Mouse (Mus musculus) kidney, adult 2 months (tissue): ENCODE results near the gene Ceacam19. TPM values are rescaled to one million over a fixed set of nuclear protein-coding genes. Genes with fewer than 3 reads are reported as not detected.

ENCODE experiments used
- DNase-seq: peaks from one replicate; pipeline ENCODE4 v3.0.0; 2021
- H3K27ac ChIP-seq: fragments of 200-500 bp; 2 replicates; pipeline ENCODE4 v1.5.1; 2012; ENCODE audit warnings: low read depth, low read length, control low read depth, inconsistent platforms; ENCODE audit not compliant: insufficient read depth
- H3K27me3 ChIP-seq: fragments of 200-500 bp; replicated peaks from 2 replicates; pipeline ENCODE4 v1.6.1; 2012; ENCODE audit warnings: mild to moderate bottlenecking, moderate library complexity, low read length, inconsistent platforms; ENCODE audit not compliant: control insufficient read depth, insufficient read depth
- H3K36me3 ChIP-seq: fragments of 200-500 bp; 2 replicates; pipeline ENCODE4 v1.6.1; 2012; ENCODE audit warnings: mild to moderate bottlenecking, moderate library complexity, low read length, inconsistent platforms; ENCODE audit not compliant: control insufficient read depth, insufficient read depth
- H3K4me1 ChIP-seq: fragments of 200-500 bp; 2 replicates; pipeline ENCODE4 v1.6.1; 2011; ENCODE audit warnings: low read length; ENCODE audit not compliant: control insufficient read depth, insufficient read depth
- H3K4me3 ChIP-seq: fragments of 200-500 bp; 2 replicates; pipeline ENCODE4 v1.5.1; 2011; ENCODE audit warnings: mild to moderate bottlenecking, low read depth, low read length, control low read depth; ENCODE audit not compliant: insufficient read depth
- CTCF ChIP-seq: fragments of 200-500 bp; conservative IDR thresholded peaks from 2 replicates; pipeline ENCODE4 v1.5.1; 2011; ENCODE audit warnings: low read depth, mild to moderate bottlenecking, control low read depth, low read length, moderate library complexity, mixed read lengths; ENCODE audit not compliant: insufficient read depth, insufficient read length
- POLR2A ChIP-seq: fragments of 200-500 bp; IDR thresholded peaks from one replicate; pipeline ENCODE4 v1.6.1; 2011; ENCODE audit warnings: low read depth, low read length, control low read depth
- WGBS: fragments of 180-500 bp; shearing (Covaris S2); methylation state at CpG from one replicate; pipeline ENCODE4 v1.1.7; 2018; 5-methylcytosine and 5-hydroxymethylcytosine counted together
- polyA plus RNA-seq: library from polyadenylated mRNA; depleted of rRNA; stranded (reverse); fragments of >200 nt; gene quantifications from 2 replicates; pipeline ENCODE4 v1.2.3, GENCODE M21; 2012

The Ceacam19 gene
- polyA plus RNA-seq, 1 experiment: 0.25 TPM

DNA sequence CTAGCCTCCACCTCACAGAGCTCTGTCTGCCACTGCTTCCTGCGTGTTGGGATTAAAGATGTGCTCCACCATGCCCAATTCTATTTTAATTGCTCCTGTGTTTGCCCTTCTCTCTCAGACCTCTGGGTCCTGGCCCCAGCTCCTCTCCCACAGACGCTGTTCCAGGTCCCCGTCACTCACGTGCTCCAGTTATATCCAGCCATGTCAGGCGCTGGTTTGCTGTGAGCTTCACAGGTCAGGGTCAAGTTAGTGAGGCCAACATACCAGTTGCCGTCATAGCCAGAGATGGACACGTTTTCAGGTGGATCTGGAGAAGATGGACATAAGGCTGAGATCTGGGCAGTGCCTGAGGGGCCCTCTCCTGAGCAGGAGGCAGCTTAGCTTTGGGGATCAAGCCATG is 26.8 kb upstream of the Ceacam19 start:
- TF ChIP-seq POLR2A: no peak
- no peak for TF ChIP-seq CTCF
- no peaks in the 10 kb centered on the region; the same call in 1 of the 2 replicates for H3K36me3 ChIP-seq
- no peaks in the 10 kb centered on the region for H3K4me1 ChIP-seq
- no peak overlapping the region for H3K4me3 ChIP-seq
- DNase-seq: no peak
- H3K27ac ChIP-seq: no peak overlapping the region
- H3K27me3 ChIP-seq: no peaks in the 10 kb centered on the region
- WGBS: 91% methylated on average over 7 of the region's 7 CpGs

DNA sequence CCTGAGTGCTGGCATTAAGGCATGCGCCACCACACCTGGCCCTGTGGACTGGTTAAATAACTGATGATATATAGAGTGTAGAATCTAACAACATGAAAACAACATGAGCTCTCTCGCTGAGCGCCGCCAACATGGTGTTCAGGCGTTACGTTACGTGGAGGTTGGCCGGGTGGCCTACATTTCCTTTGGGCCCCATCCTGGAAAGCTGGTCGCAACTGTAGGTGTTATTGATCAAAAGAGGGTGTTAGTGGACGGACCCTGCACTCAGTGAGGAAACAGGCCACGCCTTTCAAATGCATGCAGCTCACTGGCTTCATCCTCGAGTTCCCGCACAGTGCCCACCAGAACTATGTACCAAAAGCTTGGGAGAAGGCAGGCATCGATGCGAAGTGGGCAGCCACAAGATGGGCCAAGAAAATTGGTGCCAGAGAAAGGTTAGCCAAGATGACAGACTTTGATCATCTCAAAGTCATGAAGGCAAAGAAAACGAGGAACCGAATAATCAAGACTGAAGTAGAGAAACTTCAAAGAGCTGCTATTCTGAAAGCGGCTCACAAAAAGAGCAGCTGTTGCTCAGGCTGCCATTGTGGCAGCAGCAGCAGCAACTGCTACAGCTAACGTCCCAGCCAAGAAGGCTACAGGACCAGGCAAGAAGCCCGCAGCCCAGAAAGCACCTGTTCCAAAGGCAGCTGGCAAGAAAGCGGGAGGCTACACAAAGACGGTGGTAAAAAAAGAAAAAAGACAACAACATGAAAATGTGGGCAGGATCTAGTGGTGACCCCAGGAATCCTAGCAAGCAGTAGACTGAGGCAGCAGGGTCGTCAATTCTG is 24.1 kb upstream of the Ceacam19 start:
- Histone ChIP-seq H3K4me3 (no peak overlapping the region), H3K36me3 (no peaks in the 10 kb centered on the region; the same call in none of the 2 replicates), H3K27ac (no peak overlapping the region), H3K27me3 (no peaks in the 10 kb centered on the region), H3K4me1 (no peaks in the 10 kb centered on the region)
- DNase-seq: no peak
- no peak for TF ChIP-seq POLR2A
- TF ChIP-seq CTCF: no peak
- WGBS: 91% methylated on average over 23 of the region's 23 CpGs

DNA sequence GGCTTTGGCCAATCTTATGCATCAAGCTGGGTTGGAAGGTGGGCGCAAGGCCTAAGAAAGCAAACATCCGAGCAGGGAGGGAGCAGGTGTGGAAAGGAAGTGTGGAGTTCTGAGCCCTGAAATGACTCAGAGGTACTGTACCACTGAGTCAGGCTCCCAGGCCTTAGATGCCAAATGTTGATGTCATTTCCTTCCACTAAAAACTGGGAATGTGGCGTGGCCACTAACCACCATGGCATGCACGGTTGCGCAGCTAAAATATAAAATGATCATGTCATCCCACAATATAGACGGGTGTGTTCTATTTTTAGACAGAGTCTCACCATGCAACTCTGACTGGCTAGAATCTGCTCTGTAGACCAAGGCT is 23.5 kb upstream of the Ceacam19 start:
- Histone ChIP-seq H3K36me3 (peaks cover 3% of the 10 kb centered on the region), H3K27ac (no peak overlapping the region), H3K4me3 (no peak overlapping the region), H3K27me3 (no peaks in the 10 kb centered on the region), H3K4me1 (no peaks in the 10 kb centered on the region)
- TF ChIP-seq POLR2A (no peak), CTCF (no peak)
- 83% methylated on average over 6 of the region's 6 CpGs for WGBS
- no peak for DNase-seq

DNA sequence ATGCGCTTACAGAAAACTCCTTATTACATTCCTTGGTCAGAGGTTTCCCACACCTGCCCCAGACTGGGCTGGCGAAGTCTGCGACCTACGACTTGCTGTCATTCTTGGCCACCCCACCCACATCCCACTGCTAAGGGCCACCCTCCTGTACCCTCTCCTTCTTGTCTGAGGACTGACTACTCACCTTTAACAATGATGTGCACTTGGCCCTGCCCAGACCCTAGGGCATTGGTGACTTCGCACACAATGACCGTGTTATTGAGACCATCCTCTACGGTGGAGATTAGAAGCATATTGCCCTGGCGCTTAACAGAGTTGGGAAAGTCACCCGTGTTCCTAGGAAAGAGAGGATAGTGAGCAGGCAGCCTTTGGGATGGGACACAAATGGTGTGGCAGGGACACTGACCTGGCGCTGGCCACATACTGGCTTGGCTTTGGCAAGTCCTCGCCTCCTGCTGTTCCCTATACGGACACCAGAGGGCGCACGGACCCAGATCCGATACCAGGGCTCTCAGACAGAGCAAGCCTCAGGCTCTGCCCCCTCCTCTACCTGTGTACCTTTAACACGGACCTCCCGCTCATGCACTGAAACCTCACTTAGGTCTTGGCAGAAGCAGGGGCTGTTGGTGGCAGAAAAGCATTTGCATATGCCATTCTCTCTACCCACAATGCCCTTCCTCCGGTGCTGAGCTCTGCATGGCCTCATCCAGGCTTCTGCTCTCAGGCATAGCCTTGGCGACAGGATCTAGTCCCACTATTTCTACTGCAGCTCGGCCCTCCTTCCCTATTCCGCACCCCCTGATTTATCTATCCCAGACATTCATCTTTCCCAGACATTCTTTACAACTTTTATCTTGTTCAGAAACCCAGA is 22.9 kb upstream of the Ceacam19 start:
- Histone ChIP-seq H3K4me3 (no peak overlapping the region), H3K27ac (no peak overlapping the region), H3K36me3 (peaks cover 3% of the 10 kb centered on the region), H3K27me3 (no peaks in the 10 kb centered on the region), H3K4me1 (no peaks in the 10 kb centered on the region)
- no peak for TF ChIP-seq POLR2A
- peak; percentile 91 for TF ChIP-seq CTCF
- 49% methylated on average over 21 of the region's 21 CpGs for WGBS
- DNase-seq: peak; percentile 84

DNA sequence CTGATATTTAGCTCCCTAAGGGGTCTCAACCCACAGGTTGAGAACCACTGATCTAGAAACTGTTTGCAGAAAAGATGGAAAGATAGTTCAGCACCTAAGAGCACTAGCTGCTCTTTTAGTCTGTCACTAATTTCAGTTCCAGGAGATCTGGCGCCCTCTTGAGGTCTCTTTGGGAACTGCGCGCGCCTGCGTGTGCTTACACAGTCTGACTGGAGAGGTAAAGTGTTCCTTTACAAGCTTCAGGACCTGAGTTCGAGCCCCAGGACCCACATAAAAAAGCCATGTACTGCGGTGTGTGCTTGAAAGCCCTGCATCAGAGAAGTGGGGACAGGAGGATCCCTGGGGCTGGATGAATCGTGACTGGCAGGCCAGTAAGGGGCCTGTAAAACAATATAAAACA is 2.1 kb upstream of the Ceacam19 start:
- Histone ChIP-seq H3K27ac (no peak overlapping the region), H3K36me3 (no peaks in the 10 kb centered on the region), H3K27me3 (no peaks in the 10 kb centered on the region), H3K4me1 (no peaks in the 10 kb centered on the region), H3K4me3 (no peak overlapping the region)
- 59% methylated on average over 8 of the region's 8 CpGs for WGBS
- DNase-seq: peak; percentile 61
- TF ChIP-seq POLR2A (no peak), CTCF (peak; percentile 75)

DNA sequence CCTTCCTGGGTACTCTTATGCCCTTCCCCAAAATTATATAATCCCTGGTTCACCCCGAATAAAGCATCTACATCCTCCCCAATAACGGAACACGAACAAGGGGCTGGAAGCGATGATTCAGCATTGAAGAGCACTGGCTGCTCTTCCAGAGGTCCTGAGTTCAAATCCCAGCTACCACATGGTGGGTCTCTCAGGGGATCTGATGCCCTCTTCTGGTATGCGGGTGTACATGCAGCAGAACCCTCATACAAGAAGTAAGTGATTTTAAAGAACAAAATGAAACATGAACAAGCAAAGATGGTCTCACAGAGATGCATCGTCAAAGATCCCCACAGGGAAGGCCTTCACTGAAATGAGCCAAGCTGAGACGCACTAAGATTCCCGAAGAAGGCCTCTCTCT is 7.0 kb downstream of the Ceacam19 start:
- Histone ChIP-seq H3K4me3 (no peak overlapping the region), H3K27me3 (no peaks in the 10 kb centered on the region), H3K4me1 (peaks cover 6% of the 10 kb centered on the region; the same call in 1 of the 2 replicates), H3K36me3 (no peaks in the 10 kb centered on the region), H3K27ac (no peak overlapping the region)
- no peak for TF ChIP-seq CTCF
- TF ChIP-seq POLR2A: no peak
- no peak for DNase-seq
- WGBS: 78% methylated on average over 8 of the region's 8 CpGs
